Mouse (Mus musculus): ENCODE measurements around the gene Rin1. TPM values are rescaled to one million over a fixed set of nuclear protein-coding genes. Genes with fewer than 3 reads are reported as not detected.
"Not testable (repeated sequence)": the region's sequence is repeated elsewhere in the genome, so short reads cannot be mapped to it uniquely, and the experiment has no call there.

Gene Rin1
- 10 to 100 TPM; 75.4 to 75.5 TPM for total RNA-seq (2021)
- long read RNA-seq, experiment 1, full-length matches to known transcripts: 15 of 74 reads
- long read RNA-seq, experiment 1, partial matches to known transcripts: 38 of 74 reads
- long read RNA-seq, experiment 1, other reads (novel, unspliced or antisense): 21 of 74 reads
- long read RNA-seq, experiment 2, full-length matches to known transcripts: 22 of 72 reads
- long read RNA-seq, experiment 2, partial matches to known transcripts: 28 of 72 reads
- long read RNA-seq, experiment 2, other reads (novel, unspliced or antisense): 22 of 72 reads

GRCm38 (mm10) chr19:5050047-5050905, at the start of gene Rin1:
Gene Rin1, plus strand, starts transcription at chr19:5050481.
- DNase-seq (ENCODE audit: low spot score in 2 of 2): peak; percentile 69 to 84

- DNase-seq (ENCODE audit: low spot score in 2 of 2): peak; percentile 93 to 95
Measured at GRCm38 (mm10) chr19:5001666-5002406, 48.4 kb upstream of the Rin1 start.

- not testable (repeated sequence) for DNase-seq (ENCODE audit: low spot score in 2 of 2)
Measured at GRCm38 (mm10) chr19:5003644-5004043, 46.6 kb upstream of the Rin1 start.

GRCm38 (mm10) chr19:5004925-5005324, 45.4 kb upstream of the Rin1 start:
- DNase-seq (ENCODE audit: low spot score in 2 of 2): no peak

DNA sequence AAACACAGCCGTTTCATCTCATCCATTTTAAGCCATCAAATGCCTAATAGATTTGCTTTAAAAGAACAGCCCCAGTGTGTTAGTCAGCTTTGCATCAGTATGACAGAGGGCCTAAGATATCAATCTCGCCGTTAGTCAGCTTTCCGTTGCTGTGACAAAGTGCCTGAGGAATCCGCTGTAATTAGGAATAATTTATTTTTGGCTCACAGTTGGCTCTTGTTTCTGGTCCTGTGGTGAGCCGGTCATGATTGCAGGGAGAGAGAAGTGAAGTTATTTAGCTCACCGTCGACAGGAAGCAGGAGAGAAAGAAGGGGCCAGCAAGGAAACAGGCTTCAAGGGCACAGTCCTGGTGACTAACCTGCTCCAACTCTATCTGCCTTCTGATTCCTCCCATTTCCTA, 37.1 kb upstream of the Rin1 start:
- no peak for DNase-seq (ENCODE audit: low spot score in 2 of 2)

DNA sequence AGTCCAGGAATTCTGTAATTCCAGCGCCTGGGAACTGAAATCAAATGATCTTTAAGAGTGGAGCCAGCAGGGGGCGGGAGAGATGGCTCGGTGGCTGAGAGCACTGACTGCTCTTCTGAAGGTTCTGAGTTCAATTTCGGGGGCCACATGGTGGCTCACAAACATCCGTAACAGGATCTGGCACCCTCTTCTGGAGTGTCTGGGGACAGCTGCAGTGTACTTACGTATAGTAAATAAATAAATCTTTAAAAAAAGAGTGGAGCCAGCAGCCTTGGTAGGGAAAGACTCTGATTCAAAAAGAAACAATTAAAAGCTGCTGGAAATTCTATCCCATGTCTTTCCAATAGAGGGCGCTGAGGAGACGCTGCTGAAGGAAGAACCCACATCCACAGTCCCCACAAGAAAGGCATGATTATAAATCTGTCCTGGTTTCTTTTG, 35.3 kb upstream of the Rin1 start:
- DNase-seq (ENCODE audit: low spot score in 2 of 2): peak in 1 of 2 experiments; percentile 34

- DNase-seq (ENCODE audit: low spot score in 2 of 2): no peak
Measured at GRCm38 (mm10) chr19:5016221-5016742, 34.0 kb upstream of the Rin1 start.

DNA sequence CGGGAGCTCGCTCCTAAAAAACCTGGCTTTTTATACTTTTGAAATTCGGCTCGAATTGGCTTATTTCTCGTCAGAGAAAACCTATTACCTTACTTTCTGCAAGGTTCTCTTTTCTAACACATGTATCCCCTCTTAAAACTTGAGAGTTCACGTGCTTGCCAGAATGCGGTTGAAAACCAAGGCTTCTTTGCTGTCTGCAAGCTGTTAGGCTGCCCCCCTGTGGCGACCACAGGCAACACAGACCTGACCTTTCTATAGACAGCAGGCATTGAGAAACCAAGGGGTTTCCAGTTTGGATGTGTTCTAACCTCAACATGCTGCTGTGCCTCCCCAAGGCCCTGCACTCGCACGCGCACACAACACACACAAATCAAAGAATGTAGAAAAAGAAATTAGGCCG, 33.5 kb upstream of the Rin1 start:
- peak; percentile 58 to 71 for DNase-seq (ENCODE audit: low spot score in 2 of 2)

- DNase-seq (ENCODE audit: low spot score in 2 of 2): no peak
Measured at GRCm38 (mm10) chr19:5017611-5018010, 32.7 kb upstream of the Rin1 start.

DNA sequence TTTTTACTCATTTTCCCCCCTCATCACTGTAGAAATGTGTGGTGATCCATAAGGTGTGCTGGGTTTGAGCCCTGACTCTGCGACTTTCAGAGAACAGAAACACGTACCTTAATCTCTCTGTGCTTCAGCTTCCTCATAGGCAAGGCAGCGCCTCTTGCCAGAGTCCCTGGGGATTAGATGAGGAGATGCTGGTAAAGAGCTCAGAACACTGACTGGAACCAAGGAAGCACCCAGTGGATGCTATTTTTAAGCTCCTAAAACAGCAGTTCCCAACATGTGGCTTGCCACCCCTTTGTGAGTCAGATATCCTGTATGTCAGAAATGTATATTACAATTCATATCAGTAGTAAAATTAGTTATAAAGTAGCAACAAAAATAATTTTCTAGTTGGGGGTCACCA, 32.1 kb upstream of the Rin1 start:
- DNase-seq (ENCODE audit: low spot score in 2 of 2): no peak

- DNase-seq (ENCODE audit: low spot score in 2 of 2): no peak
Measured at GRCm38 (mm10) chr19:5021416-5021815, 28.9 kb upstream of the Rin1 start.

GRCm38 (mm10) chr19:5023621-5024479, 26.4 kb upstream of the Rin1 start, which contains the start of gene Slc29a2:
Gene Slc29a2, plus strand, starts transcription at chr19:5023860.
- DNase-seq (ENCODE audit: low spot score in 2 of 2): peak; percentile 81 to 93

DNA sequence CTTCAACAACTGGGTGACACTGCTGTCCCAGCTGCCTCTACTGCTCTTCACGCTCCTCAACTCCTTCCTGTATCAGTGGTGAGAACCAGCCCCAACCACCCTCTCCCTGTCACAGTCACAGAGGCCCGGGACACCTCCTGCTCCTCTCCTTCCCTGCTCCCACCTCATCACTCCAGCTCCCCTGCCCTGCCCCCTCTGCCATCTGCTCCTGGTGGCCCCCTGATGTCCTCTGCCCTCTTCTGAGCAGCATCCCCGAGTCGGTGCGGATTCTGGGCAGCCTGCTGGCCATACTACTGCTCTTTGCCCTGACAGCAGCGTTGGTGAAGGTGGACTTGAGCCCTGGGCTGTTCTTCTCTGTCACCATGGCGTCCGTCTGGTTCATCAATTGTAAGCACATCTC, 24.2 kb upstream of the Rin1 start:
- no peak for DNase-seq (ENCODE audit: low spot score in 2 of 2)

- DNase-seq (ENCODE audit: low spot score in 2 of 2): no peak
Measured at GRCm38 (mm10) chr19:5032686-5033085, 17.6 kb upstream of the Rin1 start.

GRCm38 (mm10) chr19:5036577-5036976, 13.7 kb upstream of the Rin1 start:
- no peak for DNase-seq (ENCODE audit: low spot score in 2 of 2)

- peak; percentile 89 to 90 for DNase-seq (ENCODE audit: low spot score in 2 of 2)
Measured at GRCm38 (mm10) chr19:5037678-5038571, 12.4 kb upstream of the Rin1 start.

DNA sequence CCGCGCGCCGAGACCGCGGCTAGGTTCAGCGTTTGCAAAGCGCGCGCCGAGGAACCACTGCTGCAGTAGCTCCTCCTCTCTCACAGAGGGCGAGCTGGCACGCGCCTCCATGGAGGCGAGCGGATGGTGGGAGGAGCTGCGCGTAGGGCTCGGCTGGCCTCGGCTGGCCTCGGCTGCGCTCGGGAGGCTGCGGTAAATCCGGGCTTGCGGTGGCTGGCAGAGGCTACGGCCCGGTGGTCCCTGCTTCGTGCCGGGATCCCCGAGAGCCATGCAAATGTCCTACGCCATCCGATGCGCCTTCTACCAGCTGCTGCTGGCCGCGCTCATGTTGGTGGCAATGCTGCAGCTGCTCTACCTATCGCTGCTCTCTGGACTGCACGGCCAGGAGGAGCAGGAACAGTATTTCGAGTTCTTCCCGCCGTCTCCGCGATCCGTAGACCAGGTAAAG, 11.5 kb upstream of the Rin1 start, which contains the start of the genes B4gat1 and AC124502.3:
Gene B4gat1 (plus strand): TSS at position 118 of the 448 bp plus-strand sequence.
Gene AC124502.3 (plus strand): TSS at position 183 of the 448 bp plus-strand sequence.
- peak; percentile 88 to 94 for DNase-seq (ENCODE audit: low spot score in 2 of 2)

GRCm38 (mm10) chr19:5039301-5040114, 10.8 kb upstream of the Rin1 start:
- peak in 1 of 2 experiments; percentile 32 for DNase-seq (ENCODE audit: low spot score in 2 of 2)

Measured in left cerebral cortex, adult 18-20 months (tissue).